Mouse (Mus musculus) CH12.LX (cell line): ENCODE measurements at regions not wholly inside any gene's neighbourhood (a gene's known extent, or its start where the extent isn't known, plus 50 kb on each side); places are given as distances from the start of the nearest gene placed in this dataset.

Experiments
- CTCF ChIP-seq, 2 experiments: IDR thresholded peaks in 1 of 2; conservative IDR thresholded peaks in 1 of 2; 2 replicates each; pipeline ENCODE4 v1.5.1; 2011 to 2012; ENCODE audit warnings: low read depth in 2 of 2, low read length in 2 of 2, improper control_type of control experiment in 1 of 2, inconsistent platforms in 1 of 2, mild to moderate bottlenecking in 1 of 2, moderate library complexity in 1 of 2
- EP300 ChIP-seq: IDR thresholded peaks from 2 replicates; pipeline ENCODE4 v1.6.1; 2011; ENCODE audit warnings: low read length, improper control_type of control experiment
- MAFK ChIP-seq: IDR thresholded peaks from 2 replicates; pipeline ENCODE4 v1.6.1; 2011; ENCODE audit warnings: low read length, improper control_type of control experiment; ENCODE audit not compliant: insufficient replicate concordance
- NELFE ChIP-seq: IDR thresholded peaks from 2 replicates; pipeline ENCODE4 v1.6.1; 2011; ENCODE audit warnings: low read depth, low read length, improper control_type of control experiment
- POLR2A ChIP-seq: IDR thresholded peaks from 2 replicates; pipeline ENCODE4 v1.6.1; 2011; ENCODE audit warnings: low read depth, mild to moderate bottlenecking, improper control_type of control experiment, low read length
- RAD21 ChIP-seq: IDR thresholded peaks from 2 replicates; pipeline ENCODE4 v1.6.1; 2011; ENCODE audit warnings: low read depth, mild to moderate bottlenecking, low read length, improper control_type of control experiment, moderate library complexity
- TCF12 ChIP-seq: IDR thresholded peaks from 2 replicates; pipeline ENCODE4 v1.6.1; 2014; ENCODE audit warnings: low read depth, mild to moderate bottlenecking, inconsistent platforms, low read length, improper control_type of control experiment
- USF1 ChIP-seq: IDR thresholded peaks from 2 replicates; pipeline ENCODE4 v1.6.1; 2014; ENCODE audit warnings: low read depth, mild to moderate bottlenecking, inconsistent platforms, low read length, improper control_type of control experiment
- ZKSCAN1 ChIP-seq: IDR thresholded peaks from 2 replicates; pipeline ENCODE4 v1.6.1; 2012; ENCODE audit warnings: low read depth, inconsistent platforms, low read length, improper control_type of control experiment, borderline replicate concordance
- ZMIZ1 ChIP-seq: IDR thresholded peaks from 2 replicates; pipeline ENCODE4 v1.6.1; 2012; ENCODE audit warnings: low read depth, mild to moderate bottlenecking, inconsistent platforms, low read length, improper control_type of control experiment

GRCm38 (mm10) chr4:23573013-23573412 is 923.2 kb upstream of the Mms22l start:
- TF ChIP-seq POLR2A (no peak), CTCF (conservative IDR thresholded peaks at IDR 0.05 in 1 of 2, IDR thresholded peaks at IDR 0.05 in 1 of 2; ENCODE audit: low read depth in 2 of 2, low read length in 2 of 2) (no peak), RAD21 (no peak), MAFK (no peak), ZMIZ1 (no peak), EP300 (no peak), TCF12 (no peak), ZKSCAN1 (no peak), USF1 (no peak), NELFE (no peak)
